Mouse (Mus musculus) heart, adult 8-10 months (tissue): Measurements from ENCODE around the gene Safb2. TPM values are rescaled to one million over a fixed set of nuclear protein-coding genes. Genes with fewer than 3 reads are reported as not detected.

Experiments used
- DNase-seq: peaks from one replicate; pipeline ENCODE4 v3.0.0; 2022; ENCODE audit warnings: low spot score
- total RNA-seq, 4 experiments: library from RNA; stranded (reverse); gene quantifications; 2 replicates each; pipeline ENCODE4 v1.2.4; 2022

The Safb2 gene
- total RNA-seq, 4 experiments from 2014 or later, result 36.9 to 48.4 (median 41.5) TPM

DNA sequence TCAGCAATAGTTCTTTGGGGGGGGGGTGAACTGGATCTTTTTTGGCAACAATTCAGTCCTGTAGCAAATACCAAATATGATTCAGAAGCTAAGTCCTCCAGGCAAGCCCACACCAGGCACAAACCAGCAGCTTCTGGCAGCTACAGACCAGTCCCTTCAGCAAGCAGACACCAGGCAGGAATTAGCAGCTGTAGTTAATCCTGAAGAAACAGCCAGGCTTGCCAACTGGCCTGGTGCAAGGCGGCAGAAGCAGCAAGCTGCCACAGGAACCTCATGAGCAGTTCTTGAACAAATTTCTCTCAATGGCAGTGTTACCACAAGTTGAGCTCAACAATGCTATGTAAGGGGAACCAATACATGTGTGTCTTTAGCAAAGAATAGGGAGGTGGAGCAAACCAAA, 61.6 kb downstream of the Safb2 start:
- DNase-seq, result no peak

- DNase-seq, result no peak
Observed at GRCm38 (mm10) chr17:56515690-56516410, 68.5 kb downstream of the Safb2 start.

- no peak for DNase-seq
Observed at GRCm38 (mm10) chr17:56514916-56515315, 69.5 kb downstream of the Safb2 start.

DNA sequence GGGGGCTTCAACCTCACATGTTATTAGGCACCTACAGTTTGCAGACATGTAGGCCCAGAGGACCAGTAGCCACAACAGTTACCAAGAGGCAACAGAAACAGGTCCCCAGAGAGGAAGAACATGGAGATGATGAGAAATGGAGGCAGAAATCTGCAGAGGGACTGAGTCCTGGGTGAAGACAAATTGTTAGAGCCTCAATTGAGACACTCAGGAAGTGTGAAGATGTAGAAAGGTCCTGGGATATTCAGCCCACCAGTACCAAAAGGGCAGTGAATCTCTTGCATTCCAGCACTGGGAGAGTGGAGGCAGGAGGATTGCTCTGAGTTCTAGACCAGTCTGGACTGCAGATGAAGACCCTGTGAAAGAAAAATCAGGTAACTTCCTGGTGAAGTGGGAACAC, 70.1 kb downstream of the Safb2 start:
- DNase-seq, result no peak

DNA sequence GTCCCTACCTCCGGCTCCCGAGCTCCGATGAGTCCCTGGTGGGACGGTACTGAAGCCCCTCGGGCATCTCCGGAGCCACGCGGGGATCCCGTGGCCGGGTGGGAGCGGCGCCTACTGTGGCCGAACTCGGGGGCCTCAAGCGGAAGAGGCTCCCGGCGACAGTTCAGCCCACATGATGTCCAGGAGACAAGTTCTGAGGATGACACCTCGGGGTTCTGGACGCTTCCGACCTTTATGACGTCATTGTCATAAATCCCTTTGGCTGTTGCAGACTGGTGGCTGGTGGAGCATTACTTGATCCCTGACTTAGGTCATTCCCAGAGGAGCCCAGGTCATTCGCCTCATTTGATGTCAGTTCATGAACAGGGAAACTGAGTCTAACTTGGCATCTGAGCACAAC, 72.1 kb downstream of the Safb2 start, which contains the start of gene Znrf4:
Gene Znrf4, minus strand, starts transcription at position 122 of the 400 bp plus-strand sequence.
- DNase-seq, result no peak

DNA sequence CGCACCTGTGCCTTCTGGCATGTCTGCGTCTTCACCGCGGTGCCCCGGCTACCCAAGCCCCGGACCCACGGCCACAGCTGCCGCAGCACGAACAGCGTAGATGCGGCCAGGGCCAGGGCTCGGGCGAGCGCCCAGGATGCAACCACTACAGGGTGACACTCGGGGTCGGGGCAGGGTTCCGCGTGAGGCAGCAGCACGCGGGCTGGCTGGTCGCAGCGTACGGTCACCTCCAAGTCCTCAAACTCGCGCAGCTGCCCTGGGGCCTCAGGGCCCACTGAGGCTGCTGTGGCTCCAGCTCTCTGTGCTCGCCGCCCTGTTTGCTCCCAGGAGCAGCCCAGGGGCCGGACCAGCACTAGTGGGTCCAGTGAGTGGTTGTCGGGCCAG, 72.7 kb downstream of the Safb2 start:
- DNase-seq, result no peak

DNA sequence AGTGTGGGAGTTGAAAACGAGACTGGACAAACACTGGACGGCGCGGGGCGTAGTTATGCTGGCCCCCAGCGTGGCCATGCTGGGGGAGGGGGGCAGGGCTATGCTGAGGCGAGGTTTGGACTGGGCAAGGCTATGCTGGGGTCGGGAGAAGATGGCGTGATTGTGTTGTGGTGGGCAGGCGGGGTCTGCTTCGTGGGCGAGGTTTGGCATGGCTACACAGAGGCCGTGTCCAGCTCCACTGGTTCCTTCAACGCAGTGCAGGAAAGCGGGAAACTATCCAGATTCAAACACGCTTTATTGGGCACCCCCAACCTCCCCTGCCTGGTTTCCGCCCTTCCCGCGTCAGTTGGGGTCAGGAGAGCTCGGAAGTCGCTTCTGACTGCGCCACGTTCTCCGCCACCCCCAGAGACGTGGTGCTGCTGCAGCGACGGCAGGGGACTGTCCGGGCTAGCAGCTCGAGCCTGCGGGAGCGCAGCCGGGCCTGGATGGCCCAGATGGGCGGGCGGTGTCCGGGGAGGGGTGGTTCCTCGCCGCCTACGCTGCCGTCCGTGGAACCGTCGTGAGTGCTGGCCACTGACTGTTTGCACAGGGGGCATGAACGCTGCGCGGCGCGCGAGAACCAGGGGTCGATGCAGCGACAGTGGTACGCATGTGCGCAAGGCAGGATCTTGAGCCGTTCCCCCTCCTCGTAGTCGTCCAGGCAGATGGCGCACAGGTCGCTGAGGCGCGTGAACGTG, 73.2 kb downstream of the Safb2 start:
- no peak for DNase-seq

Other genes starting within 250 kb of the Safb2 start
- gene Ptprs, start 108.1 kb downstream of the Safb2 start, total RNA-seq, result 10 to 100 TPM; 54.3 to 66.4 (median 60.0) TPM
- not detected for gene Znrf4, start 72.2 kb downstream of the Safb2 start, total RNA-seq
- gene Gm20219, start 30.2 kb downstream of the Safb2 start, total RNA-seq, result under 1 TPM in 3 of 4 experiments, not detected in 1; 0.20 to 0.28 (median 0.22) TPM
- gene Safb, start 240 bp upstream of the Safb2 start, total RNA-seq, result 10 to 100 TPM; 55.6 to 70.7 (median 66.7) TPM
- gene 2410015M20Rik, start 25.2 kb upstream of the Safb2 start, total RNA-seq, result 100 to 1,000 TPM; 313 to 386 (median 356) TPM
- gene Rpl36, start 28.8 kb upstream of the Safb2 start, total RNA-seq, result 100 to 1,000 TPM; 697 to 769 (median 735) TPM
- gene Lonp1, start 42.3 kb upstream of the Safb2 start, total RNA-seq, result 100 to 1,000 TPM; 124 to 136 (median 125) TPM
- under 1 TPM in 2 of 4 experiments, not detected in 2; 0.16 TPM for gene Catsperd, start 43.6 kb upstream of the Safb2 start, total RNA-seq
- 10 to 100 TPM; 33.8 to 39.3 (median 37.5) TPM for gene Ranbp3, start 88.7 kb upstream of the Safb2 start, total RNA-seq
- 100 to 1,000 TPM; 804 to 980 (median 857) TPM for gene Ndufa11, start 133.2 kb upstream of the Safb2 start, total RNA-seq
- gene Vmac, start 133.4 kb upstream of the Safb2 start, total RNA-seq, result 1 to 10 TPM; 3.2 to 7.1 (median 6.0) TPM
- 10 to 100 TPM; 22.4 to 26.7 (median 24.6) TPM for gene Nrtn, start 172.9 kb upstream of the Safb2 start, total RNA-seq
- gene Dus3l, start 180.2 kb upstream of the Safb2 start, total RNA-seq, result 10 to 100 TPM; 15.6 to 18.5 (median 16.6) TPM
- under 1 TPM; 0.31 to 0.60 (median 0.43) TPM for gene Prr22, start 185.7 kb upstream of the Safb2 start, total RNA-seq
- gene Rfx2, start 246.4 kb upstream of the Safb2 start, total RNA-seq, result 1 to 10 TPM; 1.6 to 3.5 (median 2.7) TPM